Mouse (Mus musculus): ENCODE data around the gene Asap2.

- TF ChIP-seq CTCF (IDR thresholded peaks at IDR 0.05; ENCODE audit: insufficient read depth, low read length) (no peak), POLR2A (IDR thresholded peaks at IDR 0.05; ENCODE audit: borderline replicate concordance, extremely low read depth, low read depth, low read length) (no peak)
Observed at GRCm38 (mm10) chr12:21306721-21307120, 316.5 kb downstream of the Asap2 start.

Measured in lung, adult 2 months (tissue).